Mouse (Mus musculus) left cerebral cortex, adult 18-20 months (tissue): ENCODE measurements around the gene Cntnap2. TPM values are rescaled to one million over a fixed set of nuclear protein-coding genes. Genes with fewer than 3 reads are reported as not detected.

Experiments
- DNase-seq, 2 experiments: peaks; one replicate each; pipeline ENCODE4 v3.0.0; 2021 to 2022; ENCODE audit warnings: low spot score in 2 of 2, mixed read lengths in 1 of 2
- total RNA-seq, 2 experiments: library from RNA; stranded (reverse); gene quantifications; 2 replicates each; pipeline ENCODE4 v1.2.3; 2021

The Cntnap2 gene
- total RNA-seq, 2 experiments from 2014 or later, result 109 TPM

DNA sequence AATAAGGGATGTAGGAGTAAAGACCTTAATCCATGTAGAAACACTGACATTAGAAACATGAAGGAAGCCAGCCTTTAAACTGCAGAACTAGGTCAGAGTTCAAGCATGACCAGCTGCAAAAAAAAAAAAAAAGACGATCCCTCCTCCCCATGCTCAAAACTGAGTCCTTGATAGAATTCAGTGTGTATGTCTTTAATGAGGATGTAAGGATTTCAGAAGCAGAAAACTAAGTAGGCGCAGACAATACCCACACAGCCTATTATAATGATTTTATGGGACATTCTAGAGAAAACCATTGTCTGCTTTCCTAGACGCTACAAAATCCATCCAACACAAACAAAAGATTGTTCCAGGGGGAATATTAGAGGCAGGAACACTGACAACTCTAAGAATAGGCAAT is 2168.4 kb downstream of the Cntnap2 start:
- DNase-seq, result no peak

DNA sequence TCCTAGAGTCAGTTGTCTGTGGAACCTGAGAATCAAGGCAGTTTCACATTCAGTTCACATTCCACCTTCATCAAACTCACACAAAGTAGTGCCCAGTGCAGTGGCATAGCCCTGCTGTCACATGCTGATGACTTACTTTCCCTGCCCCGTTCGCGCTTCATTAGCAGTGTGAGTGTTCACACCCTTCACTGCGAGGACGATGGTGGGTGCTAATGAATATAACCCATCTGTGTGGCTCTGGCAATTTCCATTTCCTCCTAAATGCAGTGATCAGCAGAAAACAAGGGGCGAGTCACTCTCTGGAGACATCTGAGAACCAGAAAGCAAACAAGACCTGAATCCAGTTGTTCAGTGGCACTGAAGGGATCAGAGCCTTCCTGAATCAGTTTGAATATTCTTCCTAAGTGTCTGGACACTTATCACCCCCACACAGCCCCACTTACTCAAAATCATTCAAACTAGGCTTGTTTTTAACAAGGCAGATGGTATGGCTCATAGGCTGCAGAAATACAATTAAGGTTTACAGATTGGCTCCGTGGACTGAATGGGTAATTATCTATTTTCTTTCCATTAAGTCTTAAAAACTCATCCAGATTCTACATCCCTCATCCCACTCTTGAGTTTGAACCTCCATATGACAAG is 2169.6 kb downstream of the Cntnap2 start:
- no peak for DNase-seq

DNA sequence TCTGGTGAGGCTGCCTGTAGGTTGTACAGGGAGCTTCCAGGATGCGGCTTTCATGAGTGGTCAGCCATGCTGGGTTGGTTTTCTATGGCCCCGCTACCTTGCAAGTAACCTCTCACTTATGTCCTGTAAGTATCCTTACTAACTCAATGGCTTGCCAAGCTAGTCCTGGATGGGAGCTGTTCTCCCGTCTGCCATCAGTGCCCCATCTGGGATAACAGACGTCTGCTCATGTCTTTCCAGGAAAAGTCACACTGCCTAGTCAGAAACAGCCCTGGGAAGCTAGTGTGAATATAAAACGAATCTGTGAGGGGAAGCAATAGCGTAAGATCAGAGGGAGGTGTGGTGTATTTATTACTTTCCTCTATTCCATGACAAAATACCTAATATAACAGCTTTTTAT is 2172.4 kb downstream of the Cntnap2 start:
- no peak for DNase-seq

DNA sequence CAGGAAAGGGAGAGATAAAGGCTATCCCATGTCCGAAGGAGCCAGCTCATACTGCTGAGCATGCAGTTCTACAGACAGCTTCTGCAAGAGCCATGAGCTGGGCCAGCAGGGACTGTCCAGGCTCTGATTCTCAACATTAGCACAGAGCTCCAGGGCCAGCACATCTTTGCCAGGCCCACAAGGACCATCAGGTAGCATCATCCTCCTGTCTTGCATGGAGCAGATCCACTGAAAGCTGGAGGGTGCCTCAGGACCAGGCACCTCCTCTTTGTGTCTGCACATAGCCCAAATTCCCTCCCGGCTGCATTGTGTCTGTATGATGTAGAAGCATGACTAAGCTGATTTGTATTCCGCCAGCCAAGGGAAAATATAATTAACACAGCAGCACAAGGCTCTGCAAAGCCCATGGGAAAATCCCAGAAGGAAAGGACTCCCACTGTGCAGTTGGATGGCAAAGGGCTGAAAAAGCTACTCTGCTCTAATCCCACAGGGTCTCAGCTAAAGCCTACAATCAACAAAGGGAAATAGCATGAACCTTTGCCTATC is 2180.3 kb downstream of the Cntnap2 start:
- peak; percentile 21 to 50 for DNase-seq

DNA sequence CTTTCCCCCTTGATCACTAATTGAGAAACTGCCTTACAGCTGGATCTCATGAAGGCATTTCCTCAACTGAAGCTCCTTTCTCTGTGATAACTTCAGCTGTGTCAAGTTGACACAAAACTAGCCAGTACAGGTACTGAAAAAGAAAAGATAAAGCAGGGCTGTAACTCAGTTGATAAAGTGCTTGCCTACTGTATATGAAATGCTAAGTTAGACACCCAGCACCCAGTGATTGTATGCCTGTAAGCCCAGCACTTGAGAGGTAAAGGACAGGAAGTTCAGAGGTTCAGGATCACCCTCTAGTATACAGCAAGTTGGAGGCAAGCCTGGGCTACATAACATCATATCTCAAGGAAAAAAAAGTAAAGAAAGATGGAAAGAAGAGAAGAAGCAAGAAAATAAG is 2182.2 kb downstream of the Cntnap2 start:
- no peak for DNase-seq

DNA sequence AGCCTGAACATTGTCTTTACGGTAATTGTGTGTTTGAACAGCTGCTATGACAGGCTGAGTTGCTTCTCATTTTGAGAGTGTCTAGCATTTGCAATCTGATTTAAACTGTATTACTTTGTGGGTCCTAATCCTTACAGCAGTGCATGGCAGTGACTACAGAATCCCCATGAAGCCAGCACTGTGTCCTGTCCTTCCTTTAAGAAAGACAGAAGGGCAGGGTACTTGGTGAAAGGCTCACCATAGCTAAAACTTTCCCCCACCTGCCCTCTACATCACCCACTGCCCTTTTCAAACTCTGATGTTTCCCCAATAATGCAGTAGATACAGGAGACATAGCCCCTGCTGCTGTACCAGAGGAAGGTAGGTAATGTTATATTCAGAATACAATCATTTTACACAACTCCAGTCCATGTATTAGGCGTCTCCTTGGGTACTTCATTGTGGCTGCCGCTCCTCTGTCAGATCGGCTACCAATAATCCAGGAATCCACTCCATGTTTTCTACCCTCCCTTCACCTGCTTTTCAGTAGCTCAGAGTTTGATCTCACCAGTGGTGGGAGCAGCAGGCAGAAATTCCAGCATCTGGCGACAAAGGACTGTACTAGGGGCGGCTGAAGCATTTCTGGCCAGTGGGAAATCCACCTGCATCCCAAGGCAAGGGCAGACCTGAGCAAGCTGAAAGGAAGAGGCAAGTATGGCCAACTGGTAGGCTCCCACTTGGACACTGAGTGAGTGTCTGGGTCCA is 2184.9 kb downstream of the Cntnap2 start:
- peak; percentile 9 to 15 for DNase-seq

DNA sequence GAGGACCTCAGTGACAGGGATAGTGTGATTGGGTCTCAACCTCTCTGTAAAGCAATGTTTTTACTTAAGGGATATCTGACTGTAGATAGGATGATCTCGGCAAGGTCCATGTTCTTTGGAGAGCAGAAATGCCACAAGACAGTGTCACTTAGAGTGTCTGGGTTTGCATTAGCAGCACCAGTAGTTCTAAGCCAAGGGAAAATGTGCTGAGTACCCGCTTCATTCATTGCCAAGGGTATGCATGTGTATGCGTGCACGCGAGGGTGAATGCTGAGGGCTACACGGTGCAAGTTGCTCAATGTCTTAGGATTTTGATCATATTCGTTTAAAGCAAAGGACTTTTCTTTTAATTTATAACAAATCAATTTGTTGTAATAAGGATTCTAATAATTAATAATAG is 2185.5 kb downstream of the Cntnap2 start:
- DNase-seq, result no peak

DNA sequence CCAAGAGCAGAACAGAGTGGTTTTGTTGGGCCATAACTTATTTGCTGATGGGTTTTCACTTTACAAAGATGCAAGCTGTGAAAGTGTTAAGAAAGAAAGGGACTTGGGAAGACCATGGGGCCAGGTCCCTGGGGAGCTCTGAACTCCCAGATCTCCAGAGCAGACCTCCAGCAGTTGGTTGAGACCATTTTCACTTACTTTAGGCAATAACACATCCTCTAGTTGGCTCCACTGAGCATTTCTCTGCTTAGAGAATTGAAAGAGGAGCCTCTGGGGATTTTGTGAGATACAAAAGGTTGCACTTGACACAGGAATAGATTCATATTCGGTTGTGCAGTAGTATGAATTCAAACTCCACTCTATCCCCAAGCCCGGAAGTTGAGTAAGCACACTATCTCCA is 2196.1 kb downstream of the Cntnap2 start:
- no peak for DNase-seq

DNA sequence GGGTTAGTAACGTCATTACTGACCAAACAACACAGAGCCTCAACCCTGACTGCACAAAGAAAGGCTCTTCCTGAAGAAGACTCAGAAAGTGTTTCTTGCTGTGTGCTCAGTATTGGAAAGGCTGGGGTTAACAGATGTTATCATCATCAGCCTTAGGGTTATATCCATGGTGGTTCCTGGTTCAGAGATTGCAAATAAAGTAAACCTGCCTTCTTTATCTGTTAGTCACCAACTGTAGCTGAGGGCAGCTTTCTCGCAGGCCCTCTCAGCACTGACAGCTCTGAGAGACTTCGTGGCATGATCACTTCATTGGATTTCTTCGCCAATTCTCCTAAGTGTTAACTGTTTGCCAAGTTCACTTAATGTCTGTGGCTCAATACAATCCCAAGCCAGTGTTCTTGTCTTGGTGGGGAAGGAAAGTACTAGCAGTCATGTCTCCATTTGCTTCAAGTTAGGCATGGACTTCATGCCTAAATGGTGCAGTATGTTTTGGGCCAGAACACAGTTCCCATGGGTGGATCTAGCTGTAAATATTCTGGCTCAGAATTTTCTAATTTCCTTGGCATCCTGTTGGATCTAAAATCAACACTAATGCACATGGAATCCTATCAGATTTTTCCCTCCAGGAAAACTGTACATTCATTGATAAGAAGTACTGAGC is 2197.2 kb downstream of the Cntnap2 start:
- DNase-seq, result no peak

DNA sequence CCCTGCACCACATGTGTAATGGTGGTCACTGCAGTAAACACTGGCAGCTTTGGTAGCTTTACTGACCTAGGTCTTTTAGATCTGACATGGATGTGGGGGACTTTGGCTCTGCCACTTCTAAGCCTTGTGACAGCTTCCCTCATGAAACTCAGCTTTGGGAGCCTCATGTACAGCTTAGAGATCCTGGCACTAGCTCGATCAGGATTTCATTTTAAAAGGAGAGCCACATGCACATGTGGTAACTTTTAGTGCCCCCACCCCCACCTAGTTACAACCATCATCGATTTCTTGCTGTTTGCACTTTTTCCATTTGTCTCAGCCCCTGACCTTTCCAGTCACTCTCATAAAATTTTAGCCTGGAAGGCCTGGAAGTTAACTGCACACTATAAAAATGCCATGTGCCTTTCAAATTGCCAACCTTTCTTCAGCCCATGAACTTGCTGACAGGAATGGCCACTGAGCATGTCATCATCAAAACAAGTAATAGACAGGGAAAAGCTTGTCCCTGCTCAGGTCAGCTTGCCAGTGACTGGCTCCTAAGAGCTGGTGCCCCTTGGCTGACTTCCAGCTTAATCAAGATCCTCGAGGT is 2197.9 kb downstream of the Cntnap2 start:
- DNase-seq, result no peak

DNA sequence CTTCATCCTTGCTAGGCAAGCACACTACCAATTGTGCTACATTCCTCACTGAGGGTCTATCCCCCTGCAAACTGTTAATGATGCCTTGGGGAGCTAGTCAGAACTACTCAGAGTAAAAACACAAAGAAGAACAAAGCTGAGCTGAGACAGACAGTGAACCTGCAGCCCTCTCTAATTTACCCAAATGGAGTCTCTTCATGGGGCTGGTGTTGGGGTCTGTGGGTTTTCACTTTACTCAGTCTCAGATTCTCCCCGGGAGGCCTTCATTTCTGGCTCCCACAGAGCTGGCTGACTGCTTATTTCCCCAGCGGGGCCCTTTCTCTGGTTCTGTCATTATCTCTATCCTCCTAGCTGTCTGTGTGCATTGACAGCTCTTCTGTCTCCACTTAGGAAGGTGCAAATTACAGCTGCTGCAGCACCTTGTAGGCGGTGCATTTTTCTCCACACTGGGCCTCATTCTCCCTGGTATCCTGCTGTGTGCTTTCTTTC is 2200.5 kb downstream of the Cntnap2 start:
- DNase-seq, result no peak

DNA sequence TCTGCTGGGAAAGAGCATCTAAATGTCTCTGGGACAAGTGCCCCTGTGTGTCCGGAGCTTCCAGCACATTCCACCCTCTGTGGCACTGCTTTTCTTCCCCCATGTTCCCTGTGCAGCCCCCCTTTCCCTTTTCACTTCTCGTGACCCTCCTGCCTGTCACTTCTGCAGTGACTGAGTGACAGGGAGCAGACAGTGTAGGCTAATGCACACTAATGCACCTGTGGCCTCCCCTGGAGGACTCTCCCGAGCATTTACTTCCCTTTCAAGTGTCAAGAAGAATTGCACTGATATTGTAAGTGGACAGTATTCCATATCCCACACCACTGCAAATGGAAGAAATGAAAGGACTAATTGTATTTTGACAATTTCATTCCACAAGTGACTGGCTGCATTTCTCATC is 2208.1 kb downstream of the Cntnap2 start:
- DNase-seq, result no peak

DNA sequence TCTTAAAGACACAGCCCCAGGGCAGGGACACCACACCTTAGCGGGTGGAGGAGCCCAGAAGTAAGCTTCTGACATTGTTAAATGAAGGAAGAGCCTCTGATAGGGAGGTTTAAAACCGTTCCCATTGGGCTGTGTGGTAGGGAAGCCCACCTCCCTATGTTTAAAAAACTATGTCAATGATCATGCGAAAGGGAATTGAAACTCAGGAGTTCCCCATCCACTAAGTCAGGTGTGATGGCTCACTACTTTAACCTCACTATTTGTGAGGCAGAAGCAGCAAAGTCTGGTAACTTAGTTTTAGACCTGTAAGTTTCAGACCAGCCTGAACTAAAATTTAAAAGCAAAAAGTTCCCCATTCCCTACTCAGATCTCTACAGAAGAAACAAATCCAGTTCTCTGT is 2210.3 kb downstream of the Cntnap2 start:
- DNase-seq, result no peak

DNA sequence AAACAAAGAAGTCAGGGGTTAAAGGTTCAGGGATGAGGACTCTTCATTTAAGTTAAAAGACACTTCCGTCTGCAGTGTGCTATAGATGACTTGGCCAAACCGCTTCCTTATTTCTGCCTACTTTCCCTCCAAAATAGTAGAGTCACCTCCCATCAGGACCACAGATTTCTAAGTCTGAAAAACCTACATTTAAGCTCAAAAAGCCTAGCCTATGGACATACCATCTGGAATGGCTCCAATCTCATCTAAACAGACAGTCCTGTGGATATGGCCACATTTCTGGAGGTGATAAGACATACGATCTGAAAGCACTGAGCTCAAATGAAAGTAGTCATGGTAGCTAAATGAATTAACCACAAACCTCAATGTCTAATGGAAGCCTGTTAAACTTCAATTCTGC is 2212.4 kb downstream of the Cntnap2 start:
- no peak for DNase-seq

DNA sequence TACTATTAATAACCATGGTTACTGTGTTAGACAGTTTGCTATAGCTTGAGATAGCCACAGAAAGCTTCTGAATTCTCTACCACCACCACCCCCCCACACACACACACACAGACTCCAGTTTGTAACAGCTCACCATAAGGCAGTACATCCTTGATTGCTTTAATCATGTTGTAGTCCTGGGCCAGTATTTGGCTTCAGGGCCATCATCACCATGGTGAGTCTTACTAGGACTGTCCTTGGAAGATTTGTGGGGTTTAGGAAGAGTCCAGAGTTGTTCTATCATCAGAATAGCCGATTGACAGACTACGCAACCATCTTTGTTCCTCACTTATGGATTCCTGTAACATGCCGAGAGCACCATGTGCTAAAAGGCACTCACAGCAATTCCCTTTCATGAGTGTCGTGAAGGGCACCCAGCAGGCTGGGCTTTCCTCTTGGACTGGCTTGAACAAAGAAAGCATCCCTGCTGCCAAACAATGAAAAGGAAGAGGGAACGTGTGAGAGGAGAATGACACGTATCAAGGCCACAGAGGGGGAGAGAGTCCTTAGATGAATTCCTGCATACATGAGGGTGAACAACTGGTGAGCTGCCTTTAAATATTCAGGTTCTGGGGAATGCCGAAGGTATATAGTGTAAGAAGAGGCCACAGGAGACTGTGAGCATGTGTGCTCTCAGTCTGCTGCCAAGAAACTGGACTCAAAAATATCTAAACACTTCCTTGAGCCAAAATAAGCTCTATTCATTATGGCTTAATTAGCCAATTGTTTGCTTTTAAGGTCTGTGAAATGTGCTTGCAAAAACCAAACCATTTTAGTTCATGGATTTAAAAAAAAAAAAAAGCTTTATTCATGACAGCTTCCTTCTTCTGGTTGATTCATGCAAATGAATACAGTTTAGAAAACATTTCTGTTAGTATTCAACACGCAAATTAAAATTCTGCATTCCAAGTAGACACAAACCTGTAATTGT is 2213.7 kb downstream of the Cntnap2 start:
- no peak for DNase-seq

DNA sequence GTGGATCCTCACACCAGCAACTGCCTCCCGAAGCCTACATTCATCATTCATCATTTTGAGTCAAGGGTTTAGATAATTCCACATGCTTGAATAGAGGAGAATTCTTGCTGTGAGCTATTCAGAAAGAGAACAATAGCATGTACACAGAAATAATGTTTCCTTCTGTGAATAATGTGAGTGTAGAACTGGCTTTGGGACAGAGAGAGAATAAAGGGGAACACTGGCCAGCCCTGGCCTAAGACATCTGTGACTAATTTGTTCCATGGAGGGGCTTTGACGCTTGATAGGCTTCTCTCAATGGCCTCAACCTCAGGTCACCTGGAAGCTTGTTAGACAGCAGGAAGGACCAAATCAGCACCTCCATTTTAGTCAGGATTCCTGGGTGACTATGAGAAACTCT is 2215.9 kb downstream of the Cntnap2 start:
- no peak for DNase-seq

DNA sequence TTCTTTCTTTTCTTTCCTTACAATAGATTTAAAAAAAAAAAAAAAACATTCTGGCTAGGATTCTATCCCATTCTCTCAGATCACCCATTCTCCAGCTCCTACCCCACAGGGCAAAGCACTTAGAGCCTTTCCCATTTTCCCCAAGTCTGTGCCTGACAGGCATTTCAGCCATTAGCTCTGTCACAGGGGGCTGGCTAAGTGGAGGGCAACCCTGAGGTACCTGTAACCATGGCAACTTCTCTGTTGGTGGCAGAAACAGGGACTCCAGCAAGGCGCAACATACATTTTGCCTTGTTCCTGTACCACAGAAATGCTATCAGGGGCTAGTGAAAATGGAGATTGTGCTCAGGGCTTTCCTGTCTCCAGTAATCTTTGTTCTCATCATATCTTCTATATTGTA is 2220.0 kb downstream of the Cntnap2 start:
- DNase-seq, result no peak

DNA sequence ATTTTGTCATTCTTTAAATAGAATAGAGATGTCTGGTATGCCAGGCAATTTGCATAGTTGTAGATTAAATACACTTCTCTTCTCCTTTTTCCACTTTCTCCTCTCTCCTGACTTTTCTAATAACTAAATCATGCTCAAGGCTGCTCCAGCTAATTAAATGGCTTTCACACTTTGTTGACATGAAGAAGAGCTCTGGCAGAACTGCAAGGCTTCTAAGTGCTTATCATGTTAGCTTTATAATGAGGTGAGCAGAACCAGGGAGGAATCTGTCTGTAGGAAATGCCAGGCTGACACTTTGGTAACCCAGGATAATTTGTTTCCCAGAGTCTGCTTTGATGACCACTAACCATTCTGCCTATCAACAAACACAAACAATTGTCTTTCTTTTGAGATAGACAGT is 2222.4 kb downstream of the Cntnap2 start:
- DNase-seq, result no peak

DNA sequence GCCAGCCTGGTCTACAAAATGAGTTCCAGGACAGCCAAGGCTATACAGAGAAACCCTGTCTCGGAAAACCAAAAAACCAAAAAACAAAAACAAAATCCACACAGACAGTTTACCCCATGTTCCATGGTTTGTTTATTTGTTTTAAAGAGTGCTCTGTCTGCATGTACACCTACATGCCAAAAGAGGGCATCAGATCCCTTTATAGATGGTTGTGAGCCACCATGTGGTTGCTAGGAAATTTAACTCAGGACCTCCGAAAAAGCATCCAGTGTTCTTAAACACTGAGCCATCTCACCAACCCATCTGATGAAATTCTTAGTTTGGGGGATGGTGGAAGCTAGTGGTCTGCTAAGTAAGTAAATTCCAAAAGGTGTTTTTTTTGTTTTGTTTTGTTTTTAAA is 2225.6 kb downstream of the Cntnap2 start:
- no peak for DNase-seq

DNA sequence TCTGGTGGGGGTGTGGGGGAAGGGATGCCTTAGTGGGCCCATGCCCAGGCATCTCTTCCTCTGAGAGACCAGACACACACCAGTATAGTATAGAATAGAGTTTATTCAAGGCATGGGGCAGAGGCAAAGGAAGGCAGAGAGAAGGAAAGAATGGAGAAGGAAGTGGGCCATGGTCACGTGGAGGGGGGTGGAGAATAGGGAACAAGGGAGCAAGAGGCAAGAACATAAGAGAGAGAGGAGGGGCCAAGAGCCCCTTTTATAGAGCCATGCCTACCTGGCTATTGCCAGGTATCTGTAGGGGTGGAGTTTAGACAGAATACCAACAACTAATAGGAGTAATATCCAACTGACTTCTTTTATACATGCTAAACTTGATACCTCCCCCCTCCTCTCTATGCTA is 2226.6 kb downstream of the Cntnap2 start:
- no peak for DNase-seq
